Mouse (Mus musculus) left cerebral cortex, adult 2 months (tissue): ENCODE data around the gene Asic2. TPM values are rescaled to one million over a fixed set of nuclear protein-coding genes. Genes with fewer than 3 reads are reported as not detected.

Experiments
- DNase-seq, 2 experiments: peaks; one replicate each; pipeline ENCODE4 v3.0.0; 2021 to 2022; ENCODE audit warnings: low spot score in 2 of 2, mixed read lengths in 1 of 2; ENCODE audit errors: extremely low spot score in 1 of 2
- H3K27ac ChIP-seq: fragments of 200-600 bp; 2 replicates; pipeline ENCODE4 v1.8.1; 2022
- H3K4me3 ChIP-seq: fragments of 200-600 bp; 2 replicates; pipeline ENCODE4 v1.8.1; 2022
- CTCF ChIP-seq: fragments of 200-600 bp; IDR thresholded peaks from 2 replicates; pipeline ENCODE4 v1.8.1; 2022; ENCODE audit warnings: antibody characterized with exemption, mild to moderate bottlenecking, moderate library complexity
- intact Hi-C: fragments of 180-260 bp; cut with DNase I; formaldehyde crosslinking; loops from one replicate; pipeline ENCODE4 v1.15.1; 2025
- total RNA-seq, 2 experiments: library from RNA; stranded (reverse); gene quantifications; 2 replicates each; pipeline ENCODE4 v1.2.3; 2021

The Asic2 gene
- total RNA-seq, 2 experiments from 2014 or later = 65.7 to 75.2 TPM

GRCm38 (mm10) chr11:81152460-81153160, 815.6 kb downstream of the Asic2 start:
- intact Hi-C loops = loop anchor here (2.0 to 5.0 kb wide), 10 partner anchors 18 to 340 kb away; no protein-coding TSS in a partner anchor
- H3K27ac ChIP-seq = peak overlapping the region; percentile 91
- TF ChIP-seq CTCF = peak; percentile 66
- peak overlapping the region; percentile 67 for H3K4me3 ChIP-seq
- DNase-seq = peak; percentile 75 to 77

DNA sequence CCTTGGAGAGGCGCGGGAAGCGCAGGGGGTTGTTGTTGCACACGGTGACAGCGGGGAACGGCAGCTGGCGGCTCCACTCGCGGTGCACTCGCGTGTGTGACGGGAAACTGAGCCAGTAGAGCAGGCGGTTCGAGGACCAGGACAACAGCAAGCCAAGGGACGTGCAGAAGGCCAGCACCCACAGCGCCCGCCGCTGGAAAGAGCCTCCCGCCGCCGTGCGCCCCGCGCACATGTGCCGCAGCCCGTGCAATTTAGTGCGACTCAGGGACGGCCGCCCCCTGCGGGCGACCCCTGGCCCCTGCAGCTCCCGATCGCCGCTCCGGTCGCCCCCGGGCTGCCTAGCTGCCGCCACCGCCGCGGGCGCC, 816.3 kb downstream of the Asic2 start:
- DNase-seq = peak; percentile 65 to 74
- peak; percentile 56 for TF ChIP-seq CTCF
- intact Hi-C loops = loop anchor here (2.0 to 5.0 kb wide), 10 partner anchors 17 to 340 kb away; no protein-coding TSS in a partner anchor
- Histone ChIP-seq H3K27ac (peak overlapping the region; percentile 91), H3K4me3 (peak overlapping the region; percentile 67)

GRCm38 (mm10) chr11:81151286-81152020, 816.8 kb downstream of the Asic2 start:
- Histone ChIP-seq H3K27ac (peak overlapping the region; percentile 91), H3K4me3 (peak overlapping the region; percentile 67)
- intact Hi-C loops = loop anchor here (2.0 to 5.0 kb wide), 11 partner anchors 17 to 341 kb away; no protein-coding TSS in a partner anchor
- no peak for TF ChIP-seq CTCF
- no peak for DNase-seq

DNA sequence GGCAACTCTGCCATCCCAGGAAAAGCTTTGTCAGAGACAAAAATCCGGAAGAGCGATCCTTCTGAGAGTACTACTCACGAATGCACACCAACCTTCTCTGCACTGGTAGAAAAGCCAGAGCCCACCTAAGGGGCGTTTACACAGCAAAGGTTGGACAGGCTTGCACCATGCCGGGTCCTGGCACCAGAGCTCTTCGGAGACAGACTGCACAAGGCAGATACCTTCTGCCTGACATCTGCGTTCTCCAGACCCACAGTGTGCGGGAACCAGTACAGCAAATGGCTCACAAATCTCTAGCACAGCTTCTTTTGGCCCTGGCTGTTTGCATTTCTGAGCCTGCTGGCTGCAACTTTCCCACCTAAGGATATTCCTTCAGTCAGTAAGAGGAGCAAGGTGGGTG, 817.6 kb downstream of the Asic2 start:
- no peak for DNase-seq
- no peak for TF ChIP-seq CTCF
- intact Hi-C loops = loop anchor here (2.0 to 5.0 kb wide), 9 partner anchors 53 to 342 kb away; no protein-coding TSS in a partner anchor

GRCm38 (mm10) chr11:81148423-81148822, 819.8 kb downstream of the Asic2 start:
- peak in 1 of 2 experiments; percentile 32 for DNase-seq
- no peak for TF ChIP-seq CTCF
- intact Hi-C loops = no loop called here
- Histone ChIP-seq H3K27ac (no peak overlapping the region; the same call in 1 of the 2 replicates), H3K4me3 (0 out of 2 replicates have a peak overlapping the region, but pooled peaks have one; percentile 6)

More for the DNA sequence above, 817.6 kb downstream of the Asic2 start:
- no peak overlapping the region for H3K27ac ChIP-seq
- peak overlapping the region; percentile 22 for H3K4me3 ChIP-seq

DNA sequence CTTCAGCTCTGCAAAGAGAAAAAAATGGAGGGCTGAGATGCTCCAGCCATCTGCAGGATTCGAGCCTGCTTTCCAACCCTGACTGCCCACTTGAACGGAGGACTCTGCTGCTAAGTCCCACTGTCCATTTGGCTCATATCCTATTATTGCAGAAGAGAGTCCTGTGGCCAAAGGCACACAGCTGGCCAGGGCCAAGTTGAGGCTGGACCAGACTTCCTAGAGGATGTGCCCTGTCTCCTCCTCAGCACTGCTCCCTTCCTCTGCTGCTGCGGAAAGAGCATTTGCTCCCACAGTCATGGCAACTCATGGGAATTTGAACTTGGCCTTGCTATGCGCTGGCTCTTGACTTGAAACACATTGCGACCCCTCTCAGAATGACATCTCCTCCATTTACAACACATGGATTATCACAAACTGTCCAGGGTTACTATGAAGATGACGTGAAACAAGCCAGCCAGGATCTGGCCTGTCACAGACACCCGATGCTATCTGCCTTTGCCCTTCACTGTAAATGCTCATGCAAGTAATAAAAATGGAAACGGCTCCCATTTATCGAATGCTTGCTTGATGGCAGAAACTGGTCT, 821.6 kb downstream of the Asic2 start:
- Histone ChIP-seq H3K27ac (no peak overlapping the region), H3K4me3 (no peak overlapping the region)
- no peak for DNase-seq
- intact Hi-C loops = no loop called here
- TF ChIP-seq CTCF = no peak

DNA sequence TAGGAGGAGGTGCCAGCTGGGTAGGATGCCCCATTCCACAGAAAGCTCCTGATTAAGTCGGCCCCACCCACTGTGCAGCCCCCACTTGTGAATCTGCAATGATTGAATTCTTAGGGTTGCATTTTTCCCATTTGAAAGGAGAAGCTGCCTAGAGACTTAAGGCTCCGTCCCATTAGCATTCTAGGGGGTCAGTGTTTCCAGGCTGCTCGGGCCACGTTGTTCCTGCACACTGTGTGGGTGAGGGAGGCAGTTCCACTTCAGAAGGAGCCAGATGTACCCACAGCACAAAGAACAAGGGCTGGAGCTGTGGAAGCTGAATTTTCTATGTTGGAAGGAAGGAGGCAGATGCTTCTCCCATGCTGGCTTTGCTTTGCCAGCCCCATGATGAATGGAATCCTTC, 833.1 kb downstream of the Asic2 start:
- intact Hi-C loops = loop anchor here (2.0 to 10.0 kb wide), 2 partner anchors 18 to 160 kb away; no protein-coding TSS in a partner anchor
- H3K27ac ChIP-seq = peak overlapping the region; percentile 61; the same call in 1 of the 2 replicates
- DNase-seq = peak; percentile 26 to 31
- no peak overlapping the region for H3K4me3 ChIP-seq
- no peak for TF ChIP-seq CTCF

- intact Hi-C loops = loop anchor here (2.0 to 10.0 kb wide), 4 partner anchors 19 to 159 kb away; no protein-coding TSS in a partner anchor
- TF ChIP-seq CTCF = no peak
- no peak for DNase-seq
- H3K27ac ChIP-seq = no peak overlapping the region
- no peak overlapping the region for H3K4me3 ChIP-seq
Measured at GRCm38 (mm10) chr11:81133950-81134349, 834.3 kb downstream of the Asic2 start.

DNA sequence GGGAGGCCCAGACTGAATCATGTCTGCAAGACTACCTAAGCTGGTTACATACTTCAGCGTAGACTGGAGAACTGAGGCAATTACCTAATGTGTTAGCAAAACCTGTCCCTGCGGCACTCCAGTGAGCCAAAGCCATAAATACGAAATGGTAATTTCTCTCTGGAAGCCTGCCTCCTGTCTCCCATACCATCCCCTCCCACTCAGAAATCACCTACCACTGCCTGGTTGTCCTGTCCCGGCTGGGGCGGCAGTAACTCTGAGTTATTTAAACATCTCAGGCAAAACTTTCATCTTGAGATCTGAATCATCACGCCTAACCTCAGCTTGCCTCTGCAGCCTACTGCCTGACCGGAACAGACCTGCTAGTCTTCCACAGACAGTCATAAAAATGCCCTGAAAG, 835.6 kb downstream of the Asic2 start:
- DNase-seq = peak in 1 of 2 experiments; percentile 28
- intact Hi-C loops = loop anchor here (2.0 to 10.0 kb wide), 3 partner anchors 35 to 158 kb away; no protein-coding TSS in a partner anchor
- no peak for TF ChIP-seq CTCF
- Histone ChIP-seq H3K27ac (no peak overlapping the region), H3K4me3 (no peak overlapping the region)

DNA sequence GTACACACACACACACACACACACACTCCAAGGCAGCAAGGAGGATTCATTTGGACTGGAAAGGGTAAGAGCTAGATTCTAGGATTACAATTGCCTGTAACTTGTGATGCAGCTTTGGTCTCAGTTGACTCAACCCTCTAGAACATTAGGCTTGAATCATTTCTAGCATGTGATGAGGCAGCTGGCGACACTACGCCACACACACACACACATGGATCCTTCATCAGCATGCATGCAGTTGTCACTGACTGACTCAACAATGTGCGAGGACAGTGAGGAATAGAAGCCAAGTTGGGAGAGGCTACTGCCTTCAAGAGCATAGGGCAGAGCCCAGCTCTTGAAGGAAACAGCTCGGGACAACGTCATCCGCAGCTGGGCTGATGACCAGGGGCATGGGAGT, 843.9 kb downstream of the Asic2 start:
- DNase-seq = no peak
- intact Hi-C loops = no loop called here
- no peak for TF ChIP-seq CTCF
- Histone ChIP-seq H3K4me3 (no peak overlapping the region), H3K27ac (no peak overlapping the region)

DNA sequence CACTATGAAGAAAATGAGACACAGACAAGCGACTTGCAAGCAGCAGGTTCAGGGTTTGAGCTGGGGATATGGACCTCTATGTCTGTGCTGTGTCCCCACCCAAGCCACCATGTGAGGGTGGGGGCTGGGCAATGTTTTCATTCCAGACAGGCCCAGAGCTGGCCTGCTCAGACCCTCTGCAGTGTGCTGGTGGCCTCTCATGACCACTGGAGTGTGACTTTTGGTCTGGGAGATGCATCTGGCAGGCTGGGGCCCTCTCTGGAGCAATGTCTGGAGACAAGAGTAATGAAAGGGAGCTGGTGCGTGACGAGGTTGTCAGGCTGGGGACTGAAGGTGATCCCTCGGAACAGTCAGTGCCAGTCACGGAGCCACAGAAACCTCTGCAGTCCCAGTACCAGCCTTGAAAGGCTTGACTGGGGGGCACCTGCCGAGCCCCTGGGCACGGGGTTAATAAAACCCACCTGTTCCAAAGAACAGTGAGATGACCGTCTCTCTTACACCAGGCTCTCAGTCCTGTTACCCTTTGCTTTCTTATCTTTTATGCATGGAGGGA, 848.2 kb downstream of the Asic2 start:
- DNase-seq = no peak
- no peak for TF ChIP-seq CTCF
- no peak overlapping the region for H3K27ac ChIP-seq
- intact Hi-C loops = no loop called here
- no peak overlapping the region for H3K4me3 ChIP-seq
